Mouse (Mus musculus) kidney, embryonic 16.5 days (tissue): ENCODE results near the gene Mblac2. TPM values are rescaled to one million over a fixed set of nuclear protein-coding genes. Genes with fewer than 3 reads are reported as not detected.

Experiments
- ATAC-seq: fragments of 200-750 bp; cut with Nextera tagmentation; 2 replicates; pipeline ENCODE4 v1.8.0; 2017; ENCODE audit warnings: moderate TSS enrichment; ENCODE audit not compliant: low FRiP score, low TSS enrichment
- H3K27ac ChIP-seq: fragments of 300-500 bp; sonication (generic); 2 replicates; pipeline ENCODE4 v1.5.1; 2014; ENCODE audit warnings: low read length
- H3K27me3 ChIP-seq: fragments of 300-500 bp; sonication (generic); 2 replicates; pipeline ENCODE4 v1.6.1; 2014; ENCODE audit warnings: low read length, control low read depth, mixed read lengths; ENCODE audit not compliant: insufficient read depth
- H3K36me3 ChIP-seq: fragments of 300-500 bp; sonication (generic); 2 replicates; pipeline ENCODE4 v1.6.1; 2014; ENCODE audit warnings: low read length, control low read depth, mixed read lengths; ENCODE audit not compliant: insufficient read depth
- H3K4me1 ChIP-seq: fragments of 300-500 bp; sonication (generic); 2 replicates; pipeline ENCODE4 v1.6.1; 2014; ENCODE audit warnings: low read length, control low read depth, mixed read lengths; ENCODE audit not compliant: insufficient read depth
- H3K4me2 ChIP-seq: fragments of 300-500 bp; sonication (generic); replicated peaks from 2 replicates; pipeline ENCODE4 v1.6.1; 2014; ENCODE audit warnings: low read depth, low read length
- H3K4me3 ChIP-seq: fragments of 300-500 bp; sonication (generic); 2 replicates; pipeline ENCODE4 v1.5.1; 2014; ENCODE audit warnings: mild to moderate bottlenecking, low read length
- H3K9ac ChIP-seq: fragments of 300-500 bp; sonication (generic); replicated peaks from 2 replicates; pipeline ENCODE4 v1.6.1; 2014; ENCODE audit warnings: low read length
- H3K9me3 ChIP-seq: fragments of 300-500 bp; sonication (generic); 2 replicates; pipeline ENCODE4 v1.6.1; 2016; ENCODE audit warnings: low read length, control low read depth
- WGBS: fragments of 180-500 bp; shearing (Covaris S2); extraction: QIAGEN DNeasy Blood & Tissue Kit; methylation state at CpG from one replicate; pipeline ENCODE4 v1.1.7; 2014; 5-methylcytosine and 5-hydroxymethylcytosine counted together
- polyA plus RNA-seq: library from polyadenylated mRNA; unstranded; fragments of >200 nt; fragmentation: Nextera tagmentation; extraction: Ambion mirVana; gene quantifications from 2 replicates; pipeline ENCODE4 v1.2.1, GENCODE M21; 2015

Gene Mblac2
- 8.9 and 9.5 TPM in 2 replicates for polyA plus RNA-seq

GRCm38 (mm10) chr13:81710775-81711545 lies at the start of gene Mblac2, which contains the start of gene Polr3g:
Gene Mblac2 (plus strand): TSS chr13:81711341.
Gene Polr3g (minus strand): TSS chr13:81711013.
- peak; percentile 97 for ATAC-seq
- Histone ChIP-seq H3K4me3 (peak within 1 kb of the TSS; percentile 74), H3K27me3 (no peaks in the 10 kb centered on the region), H3K36me3 (no peaks in the 10 kb centered on the region), H3K9ac (peak within 1 kb of the TSS; percentile 70), H3K9me3 (no peaks in the 10 kb centered on the region), H3K27ac (peak within 1 kb of the TSS; percentile 87), H3K4me2 (peak within 1 kb of the TSS; percentile 97), H3K4me1 (peaks cover 21% of the 10 kb centered on the region)
- WGBS, result under 1% methylated on average over 61 of the region's 61 CpGs

GRCm38 (mm10) chr13:81663566-81664330 lies 47.4 kb upstream of the Mblac2 start:
- ATAC-seq, result 0 out of 2 replicates have a peak, but pooled peaks have one; percentile 12
- H3K4me3 ChIP-seq, result no peak overlapping the region
- peaks cover 4% of the 10 kb centered on the region for H3K4me1 ChIP-seq
- H3K27ac ChIP-seq, result no peak overlapping the region
- H3K36me3 ChIP-seq, result peaks cover 28% of the 10 kb centered on the region; the same call in 1 of the 2 replicates
- H3K9me3 ChIP-seq, result no peaks in the 10 kb centered on the region
- H3K9ac ChIP-seq, result no peak overlapping the region
- no peaks in the 10 kb centered on the region for H3K27me3 ChIP-seq
- H3K4me2 ChIP-seq, result no peak overlapping the region
- 88% methylated on average over 12 of the region's 12 CpGs for WGBS

- 92% methylated on average over 5 of the region's 5 CpGs for WGBS
- Histone ChIP-seq H3K4me2 (no peak overlapping the region), H3K4me3 (no peak overlapping the region), H3K27me3 (no peaks in the 10 kb centered on the region), H3K27ac (no peak overlapping the region), H3K36me3 (peaks cover 33% of the 10 kb centered on the region), H3K9ac (no peak overlapping the region), H3K4me1 (no peaks in the 10 kb centered on the region), H3K9me3 (no peaks in the 10 kb centered on the region)
- no peak for ATAC-seq
Observed at GRCm38 (mm10) chr13:81664331-81664698, 46.8 kb upstream of the Mblac2 start.

GRCm38 (mm10) chr13:81667713-81668112 lies 43.4 kb upstream of the Mblac2 start:
- ATAC-seq, result no peak
- Histone ChIP-seq H3K4me2 (no peak overlapping the region), H3K36me3 (peaks cover 38% of the 10 kb centered on the region), H3K27ac (no peak overlapping the region), H3K9ac (no peak overlapping the region), H3K4me1 (no peaks in the 10 kb centered on the region), H3K27me3 (no peaks in the 10 kb centered on the region), H3K9me3 (no peaks in the 10 kb centered on the region), H3K4me3 (no peak overlapping the region)
- WGBS, result 96% methylated on average over 5 of the region's 5 CpGs

DNA sequence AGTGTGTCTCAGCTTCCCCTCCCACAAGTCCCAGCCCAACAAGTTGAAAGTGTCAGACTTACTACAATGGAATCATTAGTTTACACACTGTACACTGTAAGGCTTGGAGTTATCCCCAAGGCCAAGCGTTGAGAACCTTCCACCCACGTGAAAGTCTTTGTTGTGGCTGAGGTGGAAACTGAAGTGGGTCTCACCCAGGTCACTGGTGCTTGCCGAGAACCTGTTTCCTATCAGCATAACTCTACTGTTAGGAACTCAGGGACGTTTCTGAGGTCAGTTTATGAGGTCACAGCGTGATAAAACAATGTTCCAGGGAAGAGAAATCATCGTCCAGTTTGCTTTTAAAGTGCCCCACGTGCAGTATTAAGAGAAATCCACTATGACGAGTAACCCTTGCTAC lies 35.8 kb upstream of the Mblac2 start:
- Histone ChIP-seq H3K27ac (no peak overlapping the region), H3K9me3 (no peaks in the 10 kb centered on the region), H3K36me3 (peaks cover 28% of the 10 kb centered on the region), H3K27me3 (no peaks in the 10 kb centered on the region), H3K9ac (no peak overlapping the region), H3K4me2 (no peak overlapping the region), H3K4me1 (no peaks in the 10 kb centered on the region), H3K4me3 (no peak overlapping the region)
- no peak for ATAC-seq
- WGBS, result 78% methylated on average over 8 of the region's 8 CpGs

GRCm38 (mm10) chr13:81683107-81683506 lies 28.0 kb upstream of the Mblac2 start:
- Histone ChIP-seq H3K4me2 (no peak overlapping the region), H3K27ac (no peak overlapping the region), H3K9me3 (no peaks in the 10 kb centered on the region), H3K4me3 (no peak overlapping the region), H3K27me3 (no peaks in the 10 kb centered on the region), H3K4me1 (no peaks in the 10 kb centered on the region), H3K9ac (no peak overlapping the region), H3K36me3 (peaks cover 9% of the 10 kb centered on the region; the same call in 1 of the 2 replicates)
- no peak for ATAC-seq
- WGBS, result 92% methylated on average over 3 of the region's 3 CpGs

GRCm38 (mm10) chr13:81684258-81684657 lies 26.9 kb upstream of the Mblac2 start:
- Histone ChIP-seq H3K27me3 (no peaks in the 10 kb centered on the region), H3K27ac (no peak overlapping the region), H3K36me3 (peaks cover 9% of the 10 kb centered on the region; the same call in 1 of the 2 replicates), H3K9ac (no peak overlapping the region), H3K4me1 (no peaks in the 10 kb centered on the region), H3K4me3 (no peak overlapping the region), H3K4me2 (no peak overlapping the region), H3K9me3 (no peaks in the 10 kb centered on the region)
- 84% methylated on average over 5 of the region's 5 CpGs for WGBS
- no peak for ATAC-seq

GRCm38 (mm10) chr13:81684884-81685283 lies 26.3 kb upstream of the Mblac2 start:
- ATAC-seq, result no peak
- peaks cover 14% of the 10 kb centered on the region; the same call in 1 of the 2 replicates for H3K36me3 ChIP-seq
- 88% methylated on average over 3 of the region's 3 CpGs for WGBS
- H3K27ac ChIP-seq, result no peak overlapping the region
- no peaks in the 10 kb centered on the region for H3K4me1 ChIP-seq
- no peaks in the 10 kb centered on the region for H3K9me3 ChIP-seq
- H3K4me3 ChIP-seq, result no peak overlapping the region
- H3K4me2 ChIP-seq, result no peak overlapping the region
- no peak overlapping the region for H3K9ac ChIP-seq
- no peaks in the 10 kb centered on the region for H3K27me3 ChIP-seq

GRCm38 (mm10) chr13:81689587-81689986 lies 21.6 kb upstream of the Mblac2 start:
- no peak for ATAC-seq

More at GRCm38 (mm10) chr13:81689587-81689986, 21.6 kb upstream of the Mblac2 start:
- Histone ChIP-seq H3K27me3 (no peaks in the 10 kb centered on the region), H3K9me3 (no peaks in the 10 kb centered on the region), H3K27ac (no peak overlapping the region), H3K36me3 (0 out of 2 replicates have a peak, but pooled peaks cover 5% of the 10 kb centered on the region), H3K9ac (no peak overlapping the region), H3K4me1 (no peaks in the 10 kb centered on the region), H3K4me2 (no peak overlapping the region), H3K4me3 (no peak overlapping the region)
- WGBS, result 85% methylated on average over 3 of the region's 3 CpGs
